Mouse (Mus musculus): ENCODE data around the gene Vmn1r121. TPM values are rescaled to one million over a fixed set of nuclear protein-coding genes. Genes with fewer than 3 reads are reported as not detected.
"Not testable (repeated sequence)": the region's sequence is repeated elsewhere in the genome, so short reads cannot be mapped to it uniquely, and the experiment has no call there.

Vmn1r121 gene
- not detected in 2 replicates for polyA plus RNA-seq (2016; fragmentation: Nextera tagmentation; extraction: Ambion mirVana)

GRCm38 (mm10) chr7:21098413-21098812 lies at the start of gene Vmn1r121:
Gene Vmn1r121 (minus strand): TSS chr7:21098513.
- 77% methylated on average over 5 of the region's 5 CpGs for WGBS
- H3K27ac ChIP-seq (replicated peaks); H3K27me3 ChIP-seq (replicated peaks; ENCODE audit: low read depth, poor library complexity, severe bottlenecking); DNase-seq (ENCODE audit: low spot score); H3K4me3 ChIP-seq; H3K9me3 ChIP-seq; H3K36me3 ChIP-seq (replicated peaks); H3K4me1 ChIP-seq: not testable (repeated sequence)

GRCm38 (mm10) chr7:21134028-21134427 lies 35.7 kb upstream of the Vmn1r121 start, which contains the start of gene Vmn1r122:
Gene Vmn1r122 (minus strand): TSS chr7:21134128.
- H3K4me3 ChIP-seq; H3K9me3 ChIP-seq; DNase-seq (ENCODE audit: low spot score); H3K27ac ChIP-seq (replicated peaks); H3K27me3 ChIP-seq (replicated peaks; ENCODE audit: low read depth, poor library complexity, severe bottlenecking); H3K4me1 ChIP-seq; H3K36me3 ChIP-seq (replicated peaks): not testable (repeated sequence)
- WGBS = 65% methylated on average over 3 of the region's 3 CpGs

- H3K27ac ChIP-seq (replicated peaks); H3K4me3 ChIP-seq; H3K9me3 ChIP-seq; DNase-seq (ENCODE audit: low spot score); H3K4me1 ChIP-seq; H3K36me3 ChIP-seq (replicated peaks); H3K27me3 ChIP-seq (replicated peaks; ENCODE audit: low read depth, poor library complexity, severe bottlenecking): not testable (repeated sequence)
- WGBS = 76% methylated on average over 1 of the region's 1 CpGs
Measured at GRCm38 (mm10) chr7:21053684-21054083, 44.6 kb downstream of the Vmn1r121 start, which contains the start of gene Vmn1r120. Gene Vmn1r120 (minus strand): TSS chr7:21053784.

Other genes starting within 250 kb of the Vmn1r121 start
- gene Vmn1r116, start 226.3 kb downstream of the Vmn1r121 start, polyA plus RNA-seq (2016; fragmentation: Nextera tagmentation; extraction: Ambion mirVana) = not detected in 2 replicates
- gene Vmn1r117, start 214.4 kb downstream of the Vmn1r121 start, polyA plus RNA-seq (2016; fragmentation: Nextera tagmentation; extraction: Ambion mirVana) = not detected in 2 replicates
- not detected in 2 replicates for gene Vmn1r118, start 186.2 kb downstream of the Vmn1r121 start, polyA plus RNA-seq (2016; fragmentation: Nextera tagmentation; extraction: Ambion mirVana)
- not detected in 2 replicates for gene Vmn1r119, start 86.1 kb downstream of the Vmn1r121 start, polyA plus RNA-seq (2016; fragmentation: Nextera tagmentation; extraction: Ambion mirVana)
- gene Vmn1r120, start 44.7 kb downstream of the Vmn1r121 start, polyA plus RNA-seq (2016; fragmentation: Nextera tagmentation; extraction: Ambion mirVana) = not detected in 2 replicates
- gene Vmn1r122, start 35.6 kb upstream of the Vmn1r121 start, polyA plus RNA-seq (2016; fragmentation: Nextera tagmentation; extraction: Ambion mirVana) = not detected in 2 replicates
- not detected in 2 replicates for gene Vmn1r123, start 63.7 kb upstream of the Vmn1r121 start, polyA plus RNA-seq (2016; fragmentation: Nextera tagmentation; extraction: Ambion mirVana)
- gene Gm5157, start 91.9 kb upstream of the Vmn1r121 start, polyA plus RNA-seq (2016; fragmentation: Nextera tagmentation; extraction: Ambion mirVana) = not detected in 2 replicates
- not detected in 2 replicates for gene Vmn1r124, start 162.1 kb upstream of the Vmn1r121 start, polyA plus RNA-seq (2016; fragmentation: Nextera tagmentation; extraction: Ambion mirVana)
- not detected in 2 replicates for gene Vmn1r125, start 173.7 kb upstream of the Vmn1r121 start, polyA plus RNA-seq (2016; fragmentation: Nextera tagmentation; extraction: Ambion mirVana)
- not detected in 2 replicates for gene Vmn1r126, start 203.0 kb upstream of the Vmn1r121 start, polyA plus RNA-seq (2016; fragmentation: Nextera tagmentation; extraction: Ambion mirVana)
- gene Vmn1r127, start 221.3 kb upstream of the Vmn1r121 start, polyA plus RNA-seq (2016; fragmentation: Nextera tagmentation; extraction: Ambion mirVana) = not detected in 2 replicates